Mouse (Mus musculus): ENCODE data around the gene Smok3b.

Smok3b gene

GRCm38 (mm10) chr5:138085421-138085911 is 64.2 kb downstream of the Smok3b start:
- DNase-seq (ENCODE audit: low spot score in 2 of 2), result peak in 1 of 2 experiments; percentile 15

DNA sequence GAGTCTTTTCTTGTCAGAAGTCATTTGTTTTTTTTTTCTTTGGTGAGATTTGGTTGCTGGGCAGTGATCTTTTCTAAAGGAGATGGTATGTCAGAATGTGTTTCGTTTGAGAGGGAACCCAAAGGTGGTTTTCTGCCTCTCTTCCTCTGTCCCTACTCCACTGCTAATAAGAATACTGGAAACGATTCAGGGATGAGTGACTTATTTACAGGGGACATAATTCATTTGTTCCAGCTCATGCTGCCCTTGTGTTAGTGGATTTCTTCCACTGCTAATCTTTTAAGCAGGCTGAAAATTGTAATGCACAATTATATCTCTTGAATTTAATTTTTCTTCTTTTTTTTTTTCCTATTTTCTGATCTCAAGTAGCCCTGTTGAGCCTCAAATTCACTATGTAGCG is 65.6 kb downstream of the Smok3b start:
- no peak for DNase-seq (ENCODE audit: low spot score in 2 of 2)

DNA sequence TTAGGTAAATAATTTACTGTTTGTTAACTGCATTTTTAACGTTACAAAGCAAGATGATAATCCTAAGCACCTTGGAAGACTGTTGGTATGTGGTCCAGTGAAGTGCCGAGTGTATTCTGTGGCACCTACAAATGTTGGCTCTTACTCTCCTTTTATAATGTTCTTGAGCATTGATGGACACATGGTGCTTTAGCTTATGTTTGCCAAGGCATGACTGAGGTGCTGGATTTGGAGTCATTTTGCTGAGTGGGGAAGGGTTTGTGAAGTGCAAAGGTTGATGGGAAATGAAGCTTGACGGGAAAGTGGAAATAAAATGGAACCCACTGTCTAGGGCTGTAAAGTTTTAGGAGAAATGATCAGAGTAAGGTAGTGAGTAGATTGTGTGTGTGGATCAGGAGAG is 67.1 kb downstream of the Smok3b start:
- no peak for DNase-seq (ENCODE audit: low spot score in 2 of 2)

DNA sequence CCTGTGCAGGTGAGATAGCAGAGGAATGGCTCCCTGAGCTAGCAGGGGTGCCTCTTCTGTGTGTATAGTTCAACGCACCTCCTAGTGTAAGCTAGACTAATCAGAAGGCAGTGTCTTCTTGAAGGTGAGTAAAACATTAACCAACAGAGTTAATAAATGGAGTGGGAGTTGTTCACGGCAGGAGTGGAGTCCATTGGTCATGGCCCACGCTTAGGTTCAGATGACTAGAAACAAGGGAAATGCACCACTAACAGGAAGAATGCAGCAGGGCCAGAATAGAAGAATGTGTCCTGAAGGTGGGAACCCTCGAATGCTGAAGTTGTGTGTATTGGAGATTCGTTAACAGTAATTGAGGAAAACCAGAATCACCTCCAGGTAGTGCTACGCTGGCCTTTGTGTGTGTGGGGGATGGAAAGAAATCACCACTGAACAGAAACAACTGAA is 67.9 kb downstream of the Smok3b start:
- no peak for DNase-seq (ENCODE audit: low spot score in 2 of 2)

GRCm38 (mm10) chr5:138090271-138090670 is 69.0 kb downstream of the Smok3b start:
- DNase-seq (ENCODE audit: low spot score in 2 of 2), result no peak

DNA sequence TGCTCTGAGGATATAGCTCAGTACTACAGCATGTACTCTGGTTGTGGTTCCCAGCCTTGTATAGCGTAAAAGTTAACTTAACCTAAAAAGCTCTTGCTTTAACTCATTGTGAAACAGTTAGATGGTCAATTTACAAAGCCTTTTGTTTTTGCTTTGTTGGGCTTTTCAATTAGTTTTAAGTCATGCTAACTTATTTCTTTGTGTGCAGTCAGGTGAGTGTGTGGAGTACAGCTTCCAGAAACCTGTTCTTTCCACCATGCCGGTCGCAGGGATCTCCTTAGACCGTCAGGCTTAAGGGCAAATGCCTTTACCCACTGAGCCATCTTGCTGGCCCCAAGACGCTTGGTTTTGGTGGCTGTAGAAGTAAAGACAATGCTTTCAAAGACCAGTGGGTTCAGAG is 69.5 kb downstream of the Smok3b start:
- DNase-seq (ENCODE audit: low spot score in 2 of 2), result no peak

DNA sequence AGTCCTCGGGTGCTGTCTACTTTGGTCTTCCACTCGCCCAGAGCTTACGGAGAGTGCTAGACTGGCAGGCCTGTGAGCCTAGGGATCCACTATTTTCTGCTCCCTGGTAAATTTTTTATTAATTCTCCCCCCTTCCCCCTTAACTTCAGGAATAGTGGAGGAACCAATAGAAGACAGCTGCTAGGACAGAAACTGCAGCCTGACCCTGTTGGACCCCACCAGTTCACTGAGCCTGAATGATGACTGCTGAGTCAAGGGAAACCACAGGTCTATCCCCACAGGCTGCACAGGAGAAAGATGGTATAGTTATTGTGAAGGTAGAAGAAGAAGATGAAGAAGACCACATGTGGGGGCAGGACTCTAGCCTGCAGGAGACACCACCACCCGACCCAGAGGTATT is 71.5 kb downstream of the Smok3b start:
- DNase-seq (ENCODE audit: low spot score in 2 of 2), result no peak

GRCm38 (mm10) chr5:138094474-138094873 is 73.2 kb downstream of the Smok3b start:
- no peak for DNase-seq (ENCODE audit: low spot score in 2 of 2)
